Mouse (Mus musculus): Measurements from ENCODE around the gene Zzz3. TPM values are rescaled to one million over a fixed set of nuclear protein-coding genes. Genes with fewer than 3 reads are reported as not detected.

Zzz3 gene
- total and polyA plus RNA-seq, 2 experiments from 2014 or later = 18.1 to 22.4 TPM

DNA sequence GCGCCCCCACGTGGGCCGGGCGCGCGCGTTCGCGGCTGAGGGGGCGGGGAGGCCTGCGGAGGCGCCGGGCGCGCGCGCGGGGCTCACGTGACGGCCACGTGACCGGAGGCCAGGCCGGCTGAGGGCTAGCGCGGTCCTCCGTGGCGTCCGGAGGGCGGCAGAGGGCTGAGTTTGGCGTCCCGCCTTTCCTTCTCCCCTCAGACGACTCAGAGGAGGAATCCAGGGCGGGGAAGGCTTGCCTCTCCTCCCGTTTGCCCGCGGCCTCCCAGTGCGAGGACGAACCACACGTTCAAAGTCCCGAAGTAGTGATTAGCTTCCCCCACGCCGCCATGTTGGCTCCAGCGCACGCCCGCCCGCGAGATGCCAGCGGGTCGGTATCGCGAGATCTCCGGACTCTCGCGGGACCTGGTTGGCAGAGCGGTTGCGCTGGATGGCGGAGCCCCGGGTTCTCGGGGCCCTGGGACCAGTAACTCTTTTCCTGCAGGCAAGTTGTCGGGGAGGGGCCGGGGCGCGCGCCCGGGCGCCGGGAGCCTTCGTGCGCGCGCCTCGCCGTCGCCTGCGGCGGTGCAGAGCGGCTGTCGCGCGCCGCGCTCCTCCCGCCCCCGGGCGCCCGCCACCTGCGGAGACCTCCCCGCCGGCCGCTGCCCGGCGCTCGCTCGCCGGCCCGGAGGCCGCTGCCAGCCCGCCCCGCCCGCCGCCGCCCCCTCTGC lies 1.2 kb downstream of the Zzz3 start:
- H3K4me1 ChIP-seq (ENCODE audit: control insufficient read depth, insufficient read depth) = peaks cover 26% of the 10 kb centered on the region
- TF ChIP-seq EP300 (IDR thresholded peaks at IDR 0.05; ENCODE audit: low read depth) (peak; percentile 88), CTCF (IDR thresholded peaks at IDR 0.05; ENCODE audit: low read depth) (no peak)
- peak overlapping the region; percentile 77 for H3K4me3 ChIP-seq (ENCODE audit: low read depth, low read length)
- WGBS = under 1% methylated on average over 83 of the region's 102 CpGs
- no peaks in the 10 kb centered on the region for H3K27me3 ChIP-seq (ENCODE audit: control insufficient read depth, insufficient read depth, low read length)
- H3K27ac ChIP-seq (ENCODE audit: low read depth) = peak overlapping the region; percentile 98
- no peaks in the 10 kb centered on the region for H3K9me3 ChIP-seq (replicated peaks; ENCODE audit: control insufficient read depth, low read length)
- peak overlapping the region; percentile 93 for H3K4me2 ChIP-seq (ENCODE audit: low read depth, low read length)
- DNase-seq (ENCODE audit: low spot score) = peak; percentile 94
- H3K9ac ChIP-seq (replicated peaks; ENCODE audit: low read depth, low read length) = peak overlapping the region; percentile 96
- peaks cover 21% of the 10 kb centered on the region for H3K36me3 ChIP-seq (replicated peaks; ENCODE audit: control insufficient read depth, insufficient read depth, low read length)
- ATAC-seq (ENCODE audit: insufficient read depth, low read depth) = peak; percentile 87

- Histone ChIP-seq H3K4me3 (ENCODE audit: low read depth, low read length) (peak overlapping the region; percentile 77), H3K27ac (ENCODE audit: low read depth) (peak overlapping the region; percentile 98), H3K36me3 (replicated peaks; ENCODE audit: control insufficient read depth, insufficient read depth, low read length) (peaks cover 18% of the 10 kb centered on the region; the same call in 1 of the 2 replicates), H3K9ac (replicated peaks; ENCODE audit: low read depth, low read length) (peak overlapping the region; percentile 96), H3K9me3 (replicated peaks; ENCODE audit: control insufficient read depth, low read length) (no peaks in the 10 kb centered on the region), H3K27me3 (ENCODE audit: control insufficient read depth, insufficient read depth, low read length) (no peaks in the 10 kb centered on the region), H3K4me2 (ENCODE audit: low read depth, low read length) (peak overlapping the region; percentile 93), H3K4me1 (ENCODE audit: control insufficient read depth, insufficient read depth) (peaks cover 31% of the 10 kb centered on the region)
- DNase-seq (ENCODE audit: low spot score) = peak; percentile 26
- TF ChIP-seq CTCF (IDR thresholded peaks at IDR 0.05; ENCODE audit: low read depth) = no peak
- TF ChIP-seq EP300 (IDR thresholded peaks at IDR 0.05; ENCODE audit: low read depth) = no peak
- no peak for ATAC-seq (ENCODE audit: insufficient read depth, low read depth)
- 0% methylated on average over 10 of the region's 10 CpGs for WGBS
Measured at GRCm38 (mm10) chr3:152396988-152397314, 1.7 kb downstream of the Zzz3 start.

GRCm38 (mm10) chr3:152397335-152397940 lies 2.2 kb downstream of the Zzz3 start:
- H3K4me2 ChIP-seq (ENCODE audit: low read depth, low read length) = peak overlapping the region; percentile 93
- TF ChIP-seq EP300 (IDR thresholded peaks at IDR 0.05; ENCODE audit: low read depth) = no peak
- no peak for TF ChIP-seq CTCF (IDR thresholded peaks at IDR 0.05; ENCODE audit: low read depth)
- no peaks in the 10 kb centered on the region for H3K9me3 ChIP-seq (replicated peaks; ENCODE audit: control insufficient read depth, low read length)
- peak overlapping the region; percentile 77 for H3K4me3 ChIP-seq (ENCODE audit: low read depth, low read length)
- H3K27ac ChIP-seq (ENCODE audit: low read depth) = peak overlapping the region; percentile 98
- 34% methylated on average over 9 of the region's 9 CpGs for WGBS
- ATAC-seq (ENCODE audit: insufficient read depth, low read depth) (no peak), DNase-seq (ENCODE audit: low spot score) (no peak)
- peak overlapping the region; percentile 96 for H3K9ac ChIP-seq (replicated peaks; ENCODE audit: low read depth, low read length)
- no peaks in the 10 kb centered on the region for H3K27me3 ChIP-seq (ENCODE audit: control insufficient read depth, insufficient read depth, low read length)
- peaks cover 15% of the 10 kb centered on the region; the same call in 1 of the 2 replicates for H3K36me3 ChIP-seq (replicated peaks; ENCODE audit: control insufficient read depth, insufficient read depth, low read length)
- peaks cover 36% of the 10 kb centered on the region for H3K4me1 ChIP-seq (ENCODE audit: control insufficient read depth, insufficient read depth)

- H3K4me3 ChIP-seq (ENCODE audit: low read depth, low read length) = no peak overlapping the region
Measured at GRCm38 (mm10) chr3:152400441-152400840, 5.2 kb downstream of the Zzz3 start.

GRCm38 (mm10) chr3:152400875-152401274 lies 5.6 kb downstream of the Zzz3 start:
- TF ChIP-seq EP300 (IDR thresholded peaks at IDR 0.05; ENCODE audit: low read depth) (no peak), CTCF (IDR thresholded peaks at IDR 0.05; ENCODE audit: low read depth) (no peak)
- DNase-seq (ENCODE audit: low spot score) = no peak
- peaks cover 7% of the 10 kb centered on the region; the same call in 1 of the 2 replicates for H3K36me3 ChIP-seq (replicated peaks; ENCODE audit: control insufficient read depth, insufficient read depth, low read length)
- no peaks in the 10 kb centered on the region for H3K27me3 ChIP-seq (ENCODE audit: control insufficient read depth, insufficient read depth, low read length)
- ATAC-seq (ENCODE audit: insufficient read depth, low read depth) = no peak
- no peak overlapping the region for H3K27ac ChIP-seq (ENCODE audit: low read depth)
- H3K9me3 ChIP-seq (replicated peaks; ENCODE audit: control insufficient read depth, low read length) = no peaks in the 10 kb centered on the region
- 87% methylated on average over 3 of the region's 3 CpGs for WGBS
- H3K4me3 ChIP-seq (ENCODE audit: low read depth, low read length) = no peak overlapping the region
- peaks cover 54% of the 10 kb centered on the region for H3K4me1 ChIP-seq (ENCODE audit: control insufficient read depth, insufficient read depth)
- H3K9ac ChIP-seq (replicated peaks; ENCODE audit: low read depth, low read length) = no peak overlapping the region
- no peak overlapping the region for H3K4me2 ChIP-seq (ENCODE audit: low read depth, low read length)

More at GRCm38 (mm10) chr3:152400441-152400840, 5.2 kb downstream of the Zzz3 start:
- peaks cover 7% of the 10 kb centered on the region; the same call in 1 of the 2 replicates for H3K36me3 ChIP-seq (replicated peaks; ENCODE audit: control insufficient read depth, insufficient read depth, low read length)
- H3K9me3 ChIP-seq (replicated peaks; ENCODE audit: control insufficient read depth, low read length) = no peaks in the 10 kb centered on the region
- H3K27ac ChIP-seq (ENCODE audit: low read depth) = no peak overlapping the region
- TF ChIP-seq CTCF (IDR thresholded peaks at IDR 0.05; ENCODE audit: low read depth) = no peak
- TF ChIP-seq EP300 (IDR thresholded peaks at IDR 0.05; ENCODE audit: low read depth) = no peak
- peaks cover 49% of the 10 kb centered on the region for H3K4me1 ChIP-seq (ENCODE audit: control insufficient read depth, insufficient read depth)
- DNase-seq (ENCODE audit: low spot score) = no peak
- 83% methylated on average over 5 of the region's 5 CpGs for WGBS
- ATAC-seq (ENCODE audit: insufficient read depth, low read depth) = no peak
- H3K27me3 ChIP-seq (ENCODE audit: control insufficient read depth, insufficient read depth, low read length) = no peaks in the 10 kb centered on the region
- H3K4me2 ChIP-seq (ENCODE audit: low read depth, low read length) = no peak overlapping the region
- no peak overlapping the region for H3K9ac ChIP-seq (replicated peaks; ENCODE audit: low read depth, low read length)

Measured in heart, postnatal 0 days (tissue).